Mouse (Mus musculus) brain, embryonic 14.5 days (tissue): Measurements from ENCODE around the gene Srsf4.

ENCODE experiments used
- CTCF ChIP-seq: fragments of 200-500 bp; IDR thresholded peaks from 2 replicates; pipeline ENCODE4 v1.5.1; 2012; ENCODE audit warnings: inconsistent platforms, mild to moderate bottlenecking, moderate library complexity, borderline replicate concordance; ENCODE audit not compliant: insufficient read depth, insufficient read length; ENCODE audit errors: extremely low read depth
- POLR2A ChIP-seq: fragments of 200-500 bp; IDR thresholded peaks from 2 replicates; pipeline ENCODE4 v1.6.1; 2012; ENCODE audit warnings: mild to moderate bottlenecking, inconsistent platforms, borderline replicate concordance; ENCODE audit not compliant: poor library complexity, insufficient read depth, insufficient read length, severe bottlenecking; ENCODE audit errors: extremely low read depth

DNA sequence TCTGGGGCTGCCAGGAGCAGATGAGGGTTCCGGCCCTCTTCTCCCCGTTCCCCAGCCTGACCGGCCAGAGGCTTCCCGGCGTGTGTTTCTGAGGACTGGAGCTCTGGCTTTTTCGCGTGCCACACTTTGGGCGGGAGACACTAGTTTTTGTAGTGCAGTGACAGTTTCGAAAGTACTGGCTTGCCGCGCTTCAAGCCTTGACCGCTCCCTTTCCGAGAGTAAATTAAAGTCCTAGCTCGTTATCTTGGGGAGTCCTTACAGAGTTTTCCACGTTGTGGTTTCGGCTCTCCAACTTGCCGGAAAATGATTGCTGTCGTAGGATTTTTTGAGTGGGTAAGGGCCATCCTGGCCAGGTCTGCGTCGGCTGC lies 736 bp downstream of the Srsf4 start:
- TF ChIP-seq CTCF (no peak), POLR2A (no peak)
